Mouse (Mus musculus) erythroblast, embryonic 14.5 days (primary cell): Measurements from ENCODE around the gene Ankrd44.

Experiments used
- GATA1 ChIP-seq: IDR thresholded peaks from 2 replicates; pipeline ENCODE4 v1.6.1; 2012; ENCODE audit warnings: low read length, inconsistent platforms, mixed read lengths
- TAL1 ChIP-seq: IDR thresholded peaks from 3 replicates; pipeline ENCODE4 v1.6.1; 2012; ENCODE audit warnings: low read length, inconsistent platforms, mixed read lengths

GRCm38 (mm10) chr1:54729316-54729715 lies 196.9 kb downstream of the Ankrd44 start:
- TF ChIP-seq GATA1 (no peak), TAL1 (no peak)
